8 mouse cellular contexts compared by ENCODE assay signal in genomic region chr3:85571276-85571675, GRCm38 (mm10). TPM values are rescaled to one million over a fixed set of nuclear protein-coding genes. Genes with fewer than 3 reads are reported as not detected.
DNase-seq lines count a peak whose midpoint lies in the region; ATAC-seq and TF ChIP-seq lines count a peak whose summit lies in the region.
"Had no signal": no experiment of that assay in that cellular context is flagged by ENCODE, and none has a peak within 500 bp of the region (broad histone marks: within the 10 kb centered on the region; RNA-seq: fewer than 3 reads in every experiment).

No protein-coding gene starts in this region.

- DNase-seq in testis, postnatal 14 days (ENCODE audit: low spot score): peak; percentile 52
- DNase-seq in testis, postnatal 10 days (ENCODE audit: low spot score): no peak
- peak; percentile 95 for DNase-seq in adipocyte (ENCODE audit: low spot score)
- DNase-seq in left cerebral cortex, postnatal 36 days (ENCODE audit: low spot score in 2 of 2): peak; percentile 37 to 60
- peak; percentile 59 for DNase-seq in retina, postnatal 7 days (ENCODE audit: low read depth, low spot score)

- H3K4me1 ChIP-seq in cortical plate, adult 2 months (ENCODE audit: control insufficient read depth, insufficient read depth, low read length): no peaks in the 10 kb centered on the region; the same call in 1 of the 2 replicates

- H3K27ac ChIP-seq in cortical plate, adult 2 months (ENCODE audit: insufficient read depth, low read length): 0 out of 2 replicates have a peak overlapping the region, but pooled peaks have one; percentile 79
- H3K27ac ChIP-seq: heart, embryonic 13.5 days had no signal

- no peak overlapping the region for H3K4me3 ChIP-seq in cortical plate, adult 2 months (ENCODE audit: insufficient read depth, low read length)
- H3K4me3 ChIP-seq: heart, embryonic 13.5 days had no signal

- intact Hi-C loops in left cerebral cortex, postnatal 36 days (cut with DNase I): loop anchor here (5.0 to 10.0 kb wide), 8 partner anchors 104 to 634 kb away; partner anchors contain the start of gene Rps3a1

- TF ChIP-seq POLR2A in cortical plate, adult 2 months (IDR thresholded peaks at IDR 0.05; ENCODE audit: extremely low read depth, insufficient read depth, low read length): no peak

- peak; percentile 60; the same call in 1 of the 2 replicates for TF ChIP-seq CTCF in cortical plate, adult 2 months (IDR thresholded peaks at IDR 0.05; ENCODE audit: extremely low read depth, insufficient read depth, low read length)

- ATAC-seq in hematopoietic stem cell, adult 5-6 weeks (replicated peaks in 1 of 2; ENCODE audit: insufficient read depth in 1 of 2, low FRiP score in 2 of 2, low TSS enrichment in 1 of 2, low read depth in 1 of 2, poor library complexity in 2 of 2, severe bottlenecking in 2 of 2): peak; percentile 40 to 52; a peak in 2 of 4 replicates

RNA-seq across cellular contexts. Expression of gene Gatb, which starts 2.6 kb away (rescaled TPM):
- 16.2 and 18.6 TPM in 2 replicates for polyA plus RNA-seq in cortical plate, adult 2 months (2012; rRNA removed)
- 14.3 and 16.4 TPM in 2 replicates for total RNA-seq in hematopoietic stem cell, adult 5-6 weeks (2017)
- total RNA-seq in left cerebral cortex, postnatal 36 days (2021): 10 to 100 TPM; 21.9 to 23.5 TPM
